Mouse (Mus musculus) subcutaneous adipose tissue, adult 2 months (tissue): ENCODE results near the gene Cspg4. TPM values are rescaled to one million over a fixed set of nuclear protein-coding genes. Genes with fewer than 3 reads are reported as not detected.

Experiments used
- polyA plus RNA-seq: library from polyadenylated mRNA; depleted of rRNA; stranded (reverse); fragments of >200 nt; gene quantifications from 2 replicates; pipeline ENCODE4 v1.2.3, GENCODE M21; 2012; ENCODE audit warnings: low replicate concordance; rRNA removed

Gene Cspg4
- polyA plus RNA-seq, result 44.0 and 47.2 TPM in 2 replicates

GRCm38 (mm10) chr9:56864832-56865231 is at the start of gene Cspg4:
Cspg4 (plus strand) TSS chr9:56865033.

GRCm38 (mm10) chr9:56864216-56864729 is 560 bp upstream of the Cspg4 start, which contains the start of gene Odf3l1:
Odf3l1 (minus strand) TSS chr9:56864679.

GRCm38 (mm10) chr9:56928041-56928811 is 63.4 kb downstream of the Cspg4 start, which contains the start of gene Snx33:
Snx33 (minus strand) TSS chr9:56928371.

GRCm38 (mm10) chr9:56937223-56938160 is 72.7 kb downstream of the Cspg4 start, which contains the start of gene Imp3:
Imp3 (plus strand) TSS chr9:56937475.

Other genes starting within 250 kb of the Cspg4 start
- 1.3 and 13.0 TPM in 2 replicates for gene Lingo1, start 68.6 kb upstream of the Cspg4 start, polyA plus RNA-seq
- gene Odf3l1, start 354 bp upstream of the Cspg4 start, polyA plus RNA-seq, result 17.7 and 47.0 TPM in 2 replicates
- 19.4 and 22.6 TPM in 2 replicates for gene Snx33, start 63.3 kb downstream of the Cspg4 start, polyA plus RNA-seq
- gene Imp3, start 72.4 kb downstream of the Cspg4 start, polyA plus RNA-seq, result 107 and 219 TPM in 2 replicates
- gene Snupn, start 85.8 kb downstream of the Cspg4 start, polyA plus RNA-seq, result 6.4 and 8.6 TPM in 2 replicates
- gene Ptpn9, start 129.9 kb downstream of the Cspg4 start, polyA plus RNA-seq, result 29.8 and 43.5 TPM in 2 replicates
- gene Sin3a, start 207.0 kb downstream of the Cspg4 start, polyA plus RNA-seq, result 51.1 and 109 TPM in 2 replicates